Mouse (Mus musculus) bone marrow macrophage, adult 2 months (primary cell): Measurements from ENCODE around the gene Pctp. TPM values are rescaled to one million over a fixed set of nuclear protein-coding genes. Genes with fewer than 3 reads are reported as not detected.

Source experiments
- H3K27ac ChIP-seq: 2 replicates; pipeline ENCODE4 v1.5.1; 2012; ENCODE audit warnings: low read depth, low read length; ENCODE audit not compliant: insufficient read depth
- H3K4me1 ChIP-seq: 2 replicates; pipeline ENCODE4 v1.6.1; 2012; ENCODE audit warnings: low read length; ENCODE audit not compliant: control insufficient read depth, insufficient read depth
- H3K4me3 ChIP-seq: 2 replicates; pipeline ENCODE4 v1.5.1; 2012; ENCODE audit warnings: mild to moderate bottlenecking, low read length, moderate library complexity; ENCODE audit not compliant: insufficient read depth
- CTCF ChIP-seq: IDR thresholded peaks from 2 replicates; pipeline ENCODE4 v1.5.1; 2012; ENCODE audit warnings: low read depth, mild to moderate bottlenecking, low read length, moderate library complexity
- POLR2A ChIP-seq: IDR thresholded peaks from 2 replicates; pipeline ENCODE4 v1.6.1; 2012; ENCODE audit warnings: mild to moderate bottlenecking, low read depth, low read length, borderline replicate concordance
- polyA plus RNA-seq: library from polyadenylated mRNA; stranded (reverse); fragments of >200 nt; gene quantifications from 2 replicates; pipeline ENCODE4 v1.2.4, GENCODE M21; 2012; ENCODE audit not compliant: missing spikeins, insufficient read depth, insufficient read length

Pctp gene
- polyA plus RNA-seq, 1 experiment: 19.7 TPM

GRCm38 (mm10) chr11:89995596-89995995 lies 7.1 kb downstream of the Pctp start:
- Histone ChIP-seq H3K4me1 (peaks cover 26% of the 10 kb centered on the region), H3K27ac (no peak overlapping the region)

GRCm38 (mm10) chr11:89994706-89995105 lies 8.0 kb downstream of the Pctp start:
- peaks cover 26% of the 10 kb centered on the region for H3K4me1 ChIP-seq
- H3K27ac ChIP-seq: no peak overlapping the region
- no peak for TF ChIP-seq POLR2A
- no peak for TF ChIP-seq CTCF
- H3K4me3 ChIP-seq: no peak overlapping the region

More at GRCm38 (mm10) chr11:89995596-89995995, 7.1 kb downstream of the Pctp start:
- TF ChIP-seq POLR2A: no peak
- no peak overlapping the region for H3K4me3 ChIP-seq

GRCm38 (mm10) chr11:89991661-89992060 lies 11.0 kb downstream of the Pctp start:
- TF ChIP-seq POLR2A (no peak), CTCF (no peak)
- Histone ChIP-seq H3K4me1 (peaks cover 22% of the 10 kb centered on the region), H3K27ac (no peak overlapping the region), H3K4me3 (no peak overlapping the region)

GRCm38 (mm10) chr11:89988936-89989589 lies 13.6 kb downstream of the Pctp start:
- TF ChIP-seq POLR2A: no peak
- TF ChIP-seq CTCF: peak; percentile 74
- peaks cover 24% of the 10 kb centered on the region for H3K4me1 ChIP-seq
- no peak overlapping the region for H3K4me3 ChIP-seq
- H3K27ac ChIP-seq: no peak overlapping the region

- no peak overlapping the region for H3K27ac ChIP-seq
- no peak overlapping the region for H3K4me3 ChIP-seq
- peaks cover 30% of the 10 kb centered on the region for H3K4me1 ChIP-seq
- TF ChIP-seq POLR2A (no peak), CTCF (no peak)
Measured at GRCm38 (mm10) chr11:89986516-89986915, 16.2 kb downstream of the Pctp start.

- H3K27ac ChIP-seq: peak overlapping the region; percentile 95
- peaks cover 30% of the 10 kb centered on the region for H3K4me1 ChIP-seq
- no peak for TF ChIP-seq POLR2A
- no peak for TF ChIP-seq CTCF
- H3K4me3 ChIP-seq: no peak overlapping the region
Measured at GRCm38 (mm10) chr11:89985200-89986187, 17.2 kb downstream of the Pctp start.

- TF ChIP-seq POLR2A (no peak), CTCF (no peak)
- peak overlapping the region; percentile 95 for H3K27ac ChIP-seq
- no peak overlapping the region for H3K4me3 ChIP-seq
- H3K4me1 ChIP-seq: peaks cover 30% of the 10 kb centered on the region
Measured at GRCm38 (mm10) chr11:89984436-89984835, 18.3 kb downstream of the Pctp start.

GRCm38 (mm10) chr11:89982918-89983317 lies 19.8 kb downstream of the Pctp start:
- Histone ChIP-seq H3K27ac (no peak overlapping the region), H3K4me1 (peaks cover 43% of the 10 kb centered on the region), H3K4me3 (no peak overlapping the region)
- TF ChIP-seq POLR2A (no peak), CTCF (no peak)

GRCm38 (mm10) chr11:89980106-89980505 lies 22.6 kb downstream of the Pctp start:
- H3K27ac ChIP-seq: no peak overlapping the region
- no peak overlapping the region for H3K4me3 ChIP-seq
- H3K4me1 ChIP-seq: peaks cover 38% of the 10 kb centered on the region
- no peak for TF ChIP-seq CTCF
- TF ChIP-seq POLR2A: no peak
